9 mouse cellular contexts compared by ENCODE assay signal in the genomic region with DNA sequence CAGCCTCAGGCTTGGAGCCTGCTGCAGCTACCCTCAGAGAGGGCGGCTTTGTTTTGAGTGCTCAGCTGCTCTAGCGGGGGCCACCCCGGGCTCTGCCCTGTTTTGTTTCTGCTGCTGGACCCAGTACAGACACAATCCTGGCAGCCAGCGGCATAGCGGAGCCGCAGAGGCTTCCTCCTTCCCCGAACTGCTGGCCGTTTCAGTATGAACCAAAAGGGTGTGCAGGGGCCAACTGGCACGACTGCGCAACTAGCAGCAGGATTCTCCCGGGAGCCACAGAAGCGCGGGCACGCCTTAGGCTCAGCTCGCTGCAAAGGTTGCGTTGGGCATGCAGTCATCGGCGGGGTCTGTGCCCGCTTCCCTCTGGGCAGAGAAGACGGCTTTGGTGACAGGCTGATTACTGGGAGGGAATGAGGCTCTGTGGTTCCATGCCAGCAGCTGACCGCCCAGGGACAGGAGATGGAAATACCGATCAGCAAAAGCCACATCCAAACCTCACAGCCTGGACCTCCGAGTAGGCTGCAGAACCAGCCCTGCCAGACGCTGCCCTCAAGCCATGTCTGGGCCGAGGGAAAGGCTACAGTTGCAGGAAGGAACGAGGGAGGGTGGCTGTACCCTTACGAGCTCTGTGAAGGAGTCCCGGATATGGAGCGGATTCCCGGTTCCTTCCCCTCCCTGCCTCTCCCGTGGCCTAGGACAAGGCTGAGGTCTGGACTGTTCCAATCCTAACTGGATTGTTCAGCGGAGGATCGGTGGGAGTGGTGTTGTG. TPM values are rescaled to one million over a fixed set of nuclear protein-coding genes. Genes with fewer than 3 reads are reported as not detected.
A peak's percentile ranks its signal among the peaks of the same experiment; 100 is the strongest.
DNase-seq lines count a peak whose midpoint lies in the region; ATAC-seq and TF ChIP-seq lines count a peak whose summit lies in the region.
"Had no signal": no experiment of that assay in that cellular context is flagged by ENCODE, and none has a peak within 500 bp of the region (broad histone marks: within the 10 kb centered on the region; RNA-seq: fewer than 3 reads in every experiment).

No protein-coding gene starts in this region.

- peak; percentile 28 for DNase-seq in ES-CJ7 (ENCODE audit: low read depth, low spot score)
- DNase-seq in adrenal gland, postnatal 10 days, result peak; percentile 75
- DNase-seq in layer of hippocampus, adult 8-10 months (ENCODE audit: low spot score in 2 of 2), result peak; percentile 12 to 15
- peak; percentile 52 for DNase-seq in urinary bladder, postnatal 14 days (ENCODE audit: low spot score)
- no peak for DNase-seq in thymus, adult 2 months

- H3K27me3 ChIP-seq in embryonic facial prominence, embryonic 15.5 days, result no peaks in the 10 kb centered on the region
- H3K27me3 ChIP-seq in heart, embryonic 14.5 days (ENCODE audit: control insufficient read depth, insufficient read depth, low read length), result no peaks in the 10 kb centered on the region
- H3K27me3 ChIP-seq in thymus, adult 2 months (ENCODE audit: control insufficient read depth, insufficient read depth, low read length), result no peaks in the 10 kb centered on the region
- H3K27me3 ChIP-seq: liver, embryonic 15.5 days had no signal

- no peak for TF ChIP-seq CTCF in thymus, adult 2 months (IDR thresholded peaks at IDR 0.05; ENCODE audit: borderline replicate concordance, control insufficient read depth, extremely low read depth, insufficient read depth, low read length, poor library complexity)

- H3K4me3 ChIP-seq in embryonic facial prominence, embryonic 15.5 days (replicated peaks), result peak overlapping the region; percentile 12; the same call in 1 of the 2 replicates
- H3K4me3 ChIP-seq in heart, embryonic 14.5 days (ENCODE audit: control insufficient read depth in 1 of 2, insufficient read depth in 1 of 2, low read depth in 1 of 2, low read length in 2 of 2), result no peak overlapping the region
- no peak overlapping the region for H3K4me3 ChIP-seq in thymus, adult 2 months (ENCODE audit: control insufficient read depth, insufficient read depth, low read length)
- H3K4me3 ChIP-seq: liver, embryonic 15.5 days had no signal

- peak overlapping the region; percentile 43 for H3K4me2 ChIP-seq in embryonic facial prominence, embryonic 15.5 days (replicated peaks)
- H3K4me2 ChIP-seq in heart, embryonic 14.5 days (ENCODE audit: low read length), result peak overlapping the region; percentile 19
- H3K4me2 ChIP-seq: liver, embryonic 15.5 days had no signal

- peak overlapping the region; percentile 71 for H3K27ac ChIP-seq in embryonic facial prominence, embryonic 15.5 days (replicated peaks)
- peak overlapping the region in 1 of 2 experiments; percentile 14; a peak in 1 of 4 replicates for H3K27ac ChIP-seq in heart, embryonic 14.5 days (replicated peaks in 1 of 2; ENCODE audit: control insufficient read depth in 1 of 2, insufficient read depth in 1 of 2, low read depth in 2 of 2, low read length in 2 of 2)
- no peak overlapping the region for H3K27ac ChIP-seq in thymus, adult 2 months (ENCODE audit: control insufficient read depth, insufficient read depth, low read length)
- H3K27ac ChIP-seq: liver, embryonic 15.5 days had no signal

- peak; percentile 63 for ATAC-seq in embryonic facial prominence, embryonic 15.5 days (ENCODE audit: insufficient number of reproducible peaks, low FRiP score, low TSS enrichment, low read depth)
- no peak for ATAC-seq in heart, embryonic 14.5 days (ENCODE audit: insufficient number of reproducible peaks, insufficient read depth, low FRiP score, low read depth)
- peak; percentile 66 for ATAC-seq in megakaryocyte progenitor cell, adult 5-6 weeks (replicated peaks; ENCODE audit: poor library complexity)

- TF ChIP-seq POLR2A in thymus, adult 2 months (IDR thresholded peaks at IDR 0.05; ENCODE audit: control insufficient read depth, extremely low read depth, insufficient read depth, low read length, poor library complexity), result no peak

- H3K4me1 ChIP-seq in embryonic facial prominence, embryonic 15.5 days, result peaks cover 57% of the 10 kb centered on the region
- peaks cover 24 to 39% of the 10 kb centered on the region in 2 experiments for H3K4me1 ChIP-seq in heart, embryonic 14.5 days (ENCODE audit: control insufficient read depth in 2 of 2, insufficient read depth in 2 of 2, low read length in 2 of 2)
- no peaks in the 10 kb centered on the region for H3K4me1 ChIP-seq in thymus, adult 2 months (replicated peaks; ENCODE audit: control insufficient read depth, insufficient read depth, low read length)

- no peak overlapping the region for H3K9ac ChIP-seq in embryonic facial prominence, embryonic 15.5 days
- no peak overlapping the region; the same call in 1 of the 2 replicates for H3K9ac ChIP-seq in heart, embryonic 14.5 days (ENCODE audit: low read length)
- H3K9ac ChIP-seq: liver, embryonic 15.5 days had no signal

- no peaks in the 10 kb centered on the region for H3K9me3 ChIP-seq in embryonic facial prominence, embryonic 15.5 days (replicated peaks)
- no peaks in the 10 kb centered on the region for H3K9me3 ChIP-seq in heart, embryonic 14.5 days (ENCODE audit: control insufficient read depth, low read length)
- H3K9me3 ChIP-seq: liver, embryonic 15.5 days had no signal

- WGBS in embryonic facial prominence, embryonic 15.5 days, result 37% methylated on average over 33 of the region's 33 CpGs
- WGBS in heart, embryonic 14.5 days, result 70% methylated on average over 33 of the region's 33 CpGs
- 60% methylated on average over 33 of the region's 33 CpGs for WGBS in thymus, adult 2 months

- no peaks in the 10 kb centered on the region for H3K36me3 ChIP-seq in embryonic facial prominence, embryonic 15.5 days
- H3K36me3 ChIP-seq in heart, embryonic 14.5 days (ENCODE audit: control insufficient read depth, insufficient read depth, low read length), result no peaks in the 10 kb centered on the region
- no peaks in the 10 kb centered on the region for H3K36me3 ChIP-seq in thymus, adult 2 months (ENCODE audit: control insufficient read depth, insufficient read depth, low read length)
- H3K36me3 ChIP-seq: liver, embryonic 15.5 days had no signal

RNA-seq across cellular contexts. Expression of gene Hmga2, which starts 47.7 kb away (rescaled TPM):
- total RNA-seq in adrenal gland, postnatal 10 days (2021), result 1 to 10 TPM; 3.9 to 6.4 TPM
- polyA plus RNA-seq in embryonic facial prominence, embryonic 15.5 days (2015; fragmentation: Nextera tagmentation; extraction: Ambion mirVana), result 11.1 and 11.5 TPM in 2 replicates
- 4.0 and 4.6 TPM in 2 replicates for polyA plus RNA-seq in heart, embryonic 14.5 days (2014; fragmentation: Nextera tagmentation; extraction: Ambion mirVana)
- under 1 TPM; 0.13 to 0.37 (median 0.18) TPM for total RNA-seq in layer of hippocampus, adult 8-10 months (2022)
- 2.9 and 4.3 TPM in 2 replicates for total RNA-seq in megakaryocyte progenitor cell, adult 5-6 weeks (2015)
- 0.50 and 1.4 TPM in 2 replicates for total RNA-seq in megakaryocyte progenitor cell, adult 5-6 weeks (2017)
- 0.05 TPM in 1 of 2 replicates, not detected in the other for polyA plus RNA-seq in thymus, adult 2 months (2012; rRNA removed)
